Mouse (Mus musculus) bone marrow, adult 2 months (tissue): ENCODE measurements around the gene Klhl7. TPM values are rescaled to one million over a fixed set of nuclear protein-coding genes. Genes with fewer than 3 reads are reported as not detected.
A peak's percentile ranks its signal among the peaks of the same experiment; 100 is the strongest.
"Not testable (repeated sequence)": the region's sequence is repeated elsewhere in the genome, so short reads cannot be mapped to it uniquely, and the experiment has no call there.

ENCODE experiments used
- H3K27ac ChIP-seq: fragments of 200-500 bp; 2 replicates; pipeline ENCODE4 v1.5.1; 2012; ENCODE audit warnings: low read depth, mild to moderate bottlenecking, control low read depth, inconsistent platforms, low read length; ENCODE audit not compliant: control insufficient read depth, poor library complexity, insufficient read depth
- H3K4me1 ChIP-seq: fragments of 200-500 bp; 2 replicates; pipeline ENCODE4 v1.6.1; 2011; ENCODE audit warnings: low read length; ENCODE audit not compliant: control insufficient read depth, insufficient read depth
- H3K4me3 ChIP-seq: fragments of 200-500 bp; replicated peaks from 2 replicates; pipeline ENCODE3; 2011; ENCODE audit warnings: mild to moderate bottlenecking, low read depth, low read length, control low read depth; ENCODE audit not compliant: control insufficient read depth
- CTCF ChIP-seq: fragments of 200-500 bp; IDR thresholded peaks from 2 replicates; pipeline ENCODE4 v1.5.1; 2011; ENCODE audit warnings: low read length, control low read depth; ENCODE audit not compliant: control insufficient read depth, insufficient read depth
- POLR2A ChIP-seq: fragments of 200-500 bp; IDR thresholded peaks from 2 replicates; pipeline ENCODE4 v1.6.1; 2011; ENCODE audit warnings: low read depth, mild to moderate bottlenecking, control low read depth, low read length, borderline replicate concordance; ENCODE audit not compliant: control insufficient read depth
- WGBS: fragments of 180-500 bp; shearing (Covaris S2); methylation state at CpG from one replicate; pipeline ENCODE4 v1.1.7; 2018; 5-methylcytosine and 5-hydroxymethylcytosine counted together
- polyA plus RNA-seq: library from polyadenylated mRNA; stranded (reverse); fragments of >200 nt; gene quantifications from 2 replicates; pipeline ENCODE4 v1.2.4, GENCODE M21; 2011; ENCODE audit warnings: low replicate concordance; ENCODE audit not compliant: missing spikeins, insufficient read depth, insufficient read length

Klhl7 gene
- polyA plus RNA-seq, 1 experiment, result 10.6 TPM

- Histone ChIP-seq H3K4me3 (peak overlapping the region; percentile 99), H3K27ac (no peak overlapping the region), H3K4me1 (no peaks in the 10 kb centered on the region)
- TF ChIP-seq POLR2A (no peak), CTCF (no peak)
- 25% methylated on average over 8 of the region's 8 CpGs for WGBS
Measured at GRCm38 (mm10) chr5:24101446-24102140, 1.2 kb downstream of the Klhl7 start.

GRCm38 (mm10) chr5:24103235-24103634 lies 2.8 kb downstream of the Klhl7 start:
- WGBS, result 90% methylated on average over 2 of the region's 2 CpGs
- not testable (repeated sequence) for H3K4me3 ChIP-seq, H3K4me1 ChIP-seq, H3K27ac ChIP-seq

- 89% methylated on average over 2 of the region's 2 CpGs for WGBS
- Histone ChIP-seq H3K4me1 (no peaks in the 10 kb centered on the region), H3K4me3 (no peak overlapping the region), H3K27ac (no peak overlapping the region)
- TF ChIP-seq POLR2A, result no peak
- TF ChIP-seq CTCF, result no peak
Measured at GRCm38 (mm10) chr5:24103841-24104240, 3.4 kb downstream of the Klhl7 start.

- no peak overlapping the region for H3K27ac ChIP-seq
- no peak overlapping the region for H3K4me3 ChIP-seq
- TF ChIP-seq POLR2A (no peak), CTCF (no peak)
- no peaks in the 10 kb centered on the region for H3K4me1 ChIP-seq
- 87% methylated on average over 7 of the region's 7 CpGs for WGBS
Measured at GRCm38 (mm10) chr5:24107071-24107739, 6.8 kb downstream of the Klhl7 start.

GRCm38 (mm10) chr5:24107740-24108098 lies 7.3 kb downstream of the Klhl7 start:
- Histone ChIP-seq H3K4me3 (no peak overlapping the region), H3K4me1 (no peaks in the 10 kb centered on the region), H3K27ac (no peak overlapping the region)
- TF ChIP-seq CTCF, result no peak
- 89% methylated on average over 3 of the region's 3 CpGs for WGBS

GRCm38 (mm10) chr5:24110068-24110467 lies 9.7 kb downstream of the Klhl7 start:
- no peak overlapping the region for H3K27ac ChIP-seq
- H3K4me1 ChIP-seq, result no peaks in the 10 kb centered on the region; the same call in 1 of the 2 replicates
- H3K4me3 ChIP-seq, result no peak overlapping the region
- TF ChIP-seq POLR2A (no peak), CTCF (no peak)
- WGBS, result 86% methylated on average over 5 of the region's 5 CpGs

GRCm38 (mm10) chr5:24112116-24112903 lies 11.9 kb downstream of the Klhl7 start:
- H3K4me1 ChIP-seq, result no peaks in the 10 kb centered on the region; the same call in 1 of the 2 replicates
- H3K4me3 ChIP-seq, result no peak overlapping the region
- TF ChIP-seq POLR2A, result no peak
- no peak for TF ChIP-seq CTCF
- 88% methylated on average over 12 of the region's 12 CpGs for WGBS
- H3K27ac ChIP-seq, result no peak overlapping the region

GRCm38 (mm10) chr5:24122221-24122620 lies 21.8 kb downstream of the Klhl7 start:
- TF ChIP-seq POLR2A (no peak), CTCF (no peak)
- Histone ChIP-seq H3K4me1 (no peaks in the 10 kb centered on the region), H3K27ac (no peak overlapping the region), H3K4me3 (no peak overlapping the region)
- WGBS, result 97% methylated on average over 2 of the region's 2 CpGs

- TF ChIP-seq POLR2A (no peak), CTCF (no peak)
- no peak overlapping the region for H3K4me3 ChIP-seq
- H3K27ac ChIP-seq, result no peak overlapping the region
- 97% methylated on average over 1 of the region's 1 CpGs for WGBS
- H3K4me1 ChIP-seq, result no peaks in the 10 kb centered on the region
Measured at GRCm38 (mm10) chr5:24124175-24124574, 23.8 kb downstream of the Klhl7 start.
